Mouse (Mus musculus) bone marrow macrophage, adult 2 months (primary cell): ENCODE results near the gene Tmem233. TPM values are rescaled to one million over a fixed set of nuclear protein-coding genes. Genes with fewer than 3 reads are reported as not detected.

ENCODE experiments used
- H3K27ac ChIP-seq: 2 replicates; pipeline ENCODE4 v1.5.1; 2012; ENCODE audit warnings: low read depth, low read length; ENCODE audit not compliant: insufficient read depth
- H3K4me1 ChIP-seq: 2 replicates; pipeline ENCODE4 v1.6.1; 2012; ENCODE audit warnings: low read length; ENCODE audit not compliant: control insufficient read depth, insufficient read depth
- H3K4me3 ChIP-seq: 2 replicates; pipeline ENCODE4 v1.5.1; 2012; ENCODE audit warnings: mild to moderate bottlenecking, low read length, moderate library complexity; ENCODE audit not compliant: insufficient read depth
- CTCF ChIP-seq: IDR thresholded peaks from 2 replicates; pipeline ENCODE4 v1.5.1; 2012; ENCODE audit warnings: low read depth, mild to moderate bottlenecking, low read length, moderate library complexity
- POLR2A ChIP-seq: IDR thresholded peaks from 2 replicates; pipeline ENCODE4 v1.6.1; 2012; ENCODE audit warnings: mild to moderate bottlenecking, low read depth, low read length, borderline replicate concordance
- polyA plus RNA-seq: library from polyadenylated mRNA; stranded (reverse); fragments of >200 nt; gene quantifications from 2 replicates; pipeline ENCODE4 v1.2.4, GENCODE M21; 2012; ENCODE audit not compliant: missing spikeins, insufficient read depth, insufficient read length

Tmem233 gene
- polyA plus RNA-seq, 1 experiment = not detected

GRCm38 (mm10) chr5:116009884-116010627 lies 73.0 kb downstream of the Tmem233 start:
- Histone ChIP-seq H3K4me1 (peaks cover 28% of the 10 kb centered on the region), H3K27ac (no peak overlapping the region), H3K4me3 (no peak overlapping the region)
- TF ChIP-seq CTCF (no peak), POLR2A (no peak)

- no peak overlapping the region for H3K27ac ChIP-seq
These were observed 73.8 kb downstream of the Tmem233 start for GRCm38 (mm10) chr5:116009091-116009851.

GRCm38 (mm10) chr5:116007723-116008122 lies 75.3 kb downstream of the Tmem233 start:
- no peak overlapping the region for H3K27ac ChIP-seq
- no peak overlapping the region for H3K4me3 ChIP-seq
- H3K4me1 ChIP-seq = peaks cover 27% of the 10 kb centered on the region
- no peak for TF ChIP-seq CTCF
- no peak for TF ChIP-seq POLR2A

More at GRCm38 (mm10) chr5:116009091-116009851, 73.8 kb downstream of the Tmem233 start:
- Histone ChIP-seq H3K4me3 (no peak overlapping the region), H3K4me1 (peaks cover 28% of the 10 kb centered on the region)
- TF ChIP-seq CTCF = no peak
- no peak for TF ChIP-seq POLR2A

GRCm38 (mm10) chr5:116006324-116007099 lies 76.5 kb downstream of the Tmem233 start:
- H3K4me1 ChIP-seq = peaks cover 18% of the 10 kb centered on the region
- TF ChIP-seq CTCF = no peak
- TF ChIP-seq POLR2A = no peak
- H3K27ac ChIP-seq = no peak overlapping the region
- H3K4me3 ChIP-seq = no peak overlapping the region

GRCm38 (mm10) chr5:116004271-116004670 lies 78.8 kb downstream of the Tmem233 start:
- Histone ChIP-seq H3K4me1 (peaks cover 7% of the 10 kb centered on the region; the same call in 1 of the 2 replicates), H3K27ac (no peak overlapping the region)

GRCm38 (mm10) chr5:116003825-116004224 lies 79.2 kb downstream of the Tmem233 start:
- no peak overlapping the region for H3K27ac ChIP-seq
- peaks cover 3% of the 10 kb centered on the region; the same call in 1 of the 2 replicates for H3K4me1 ChIP-seq
- no peak for TF ChIP-seq CTCF
- no peak for TF ChIP-seq POLR2A
- H3K4me3 ChIP-seq = no peak overlapping the region

More at GRCm38 (mm10) chr5:116004271-116004670, 78.8 kb downstream of the Tmem233 start:
- no peak for TF ChIP-seq POLR2A
- no peak for TF ChIP-seq CTCF
- no peak overlapping the region for H3K4me3 ChIP-seq

GRCm38 (mm10) chr5:116003154-116003553 lies 79.9 kb downstream of the Tmem233 start:
- H3K4me1 ChIP-seq = peaks cover 3% of the 10 kb centered on the region; the same call in 1 of the 2 replicates
- H3K4me3 ChIP-seq = no peak overlapping the region
- no peak overlapping the region for H3K27ac ChIP-seq
- TF ChIP-seq CTCF (no peak), POLR2A (no peak)

- TF ChIP-seq POLR2A (no peak), CTCF (no peak)
- Histone ChIP-seq H3K27ac (no peak overlapping the region), H3K4me3 (no peak overlapping the region), H3K4me1 (no peaks in the 10 kb centered on the region)
These were observed 85.7 kb downstream of the Tmem233 start for GRCm38 (mm10) chr5:115997376-115997775.

GRCm38 (mm10) chr5:115994101-115994500 lies 88.9 kb downstream of the Tmem233 start:
- H3K4me1 ChIP-seq = no peaks in the 10 kb centered on the region
- TF ChIP-seq CTCF = no peak
- TF ChIP-seq POLR2A = no peak
- H3K27ac ChIP-seq = no peak overlapping the region
- H3K4me3 ChIP-seq = no peak overlapping the region
